Mouse (Mus musculus) intestine, postnatal 0 days (tissue): Measurements from ENCODE around the gene Rfpl4. TPM values are rescaled to one million over a fixed set of nuclear protein-coding genes. Genes with fewer than 3 reads are reported as not detected.
A peak's percentile ranks its signal among the peaks of the same experiment; 100 is the strongest.
"Not testable (repeated sequence)": the region's sequence is repeated elsewhere in the genome, so short reads cannot be mapped to it uniquely, and the experiment has no call there.

ENCODE experiments used
- ATAC-seq: fragments of 200-750 bp; cut with Nextera tagmentation; 2 replicates; pipeline ENCODE4 v1.8.0; 2017; ENCODE audit warnings: mild to moderate bottlenecking, moderate TSS enrichment, moderate library complexity
- H3K27ac ChIP-seq: fragments of 300-500 bp; sonication (generic); 2 replicates; pipeline ENCODE4 v1.5.1; 2014; ENCODE audit warnings: mild to moderate bottlenecking, low read depth, low read length, moderate library complexity
- H3K27me3 ChIP-seq: fragments of 300-500 bp; sonication (generic); replicated peaks from 2 replicates; pipeline ENCODE4 v1.6.1; 2014; ENCODE audit warnings: low read length, mixed read lengths; ENCODE audit not compliant: control insufficient read depth, insufficient read depth
- H3K36me3 ChIP-seq: fragments of 300-500 bp; sonication (generic); 2 replicates; pipeline ENCODE4 v1.6.1; 2014; ENCODE audit warnings: mild to moderate bottlenecking, moderate library complexity; ENCODE audit not compliant: control insufficient read depth, insufficient read depth
- H3K4me1 ChIP-seq: fragments of 300-500 bp; sonication (generic); replicated peaks from 2 replicates; pipeline ENCODE4 v1.6.1; 2014; ENCODE audit warnings: antibody characterized with exemption, low read length, mixed read lengths; ENCODE audit not compliant: control insufficient read depth, insufficient read depth
- H3K4me2 ChIP-seq: fragments of 300-500 bp; sonication (generic); replicated peaks from 2 replicates; pipeline ENCODE4 v1.6.1; 2014; ENCODE audit warnings: low read depth, mild to moderate bottlenecking, moderate library complexity
- H3K4me3 ChIP-seq: fragments of 300-500 bp; sonication (generic); 2 replicates; pipeline ENCODE4 v1.5.1; 2014; ENCODE audit warnings: low read depth, low read length
- H3K9ac ChIP-seq: fragments of 300-500 bp; sonication (generic); 2 replicates; pipeline ENCODE4 v1.6.1; 2014; ENCODE audit warnings: mild to moderate bottlenecking, low read depth, low read length
- H3K9me3 ChIP-seq: fragments of 300-500 bp; sonication (generic); 2 replicates; pipeline ENCODE4 v1.6.1; 2016; ENCODE audit warnings: mixed run types; ENCODE audit not compliant: control insufficient read depth
- CTCF ChIP-seq: sonication (generic); IDR thresholded peaks from 2 replicates; pipeline ENCODE4 v1.5.1; 2016; ENCODE audit warnings: low read depth, mild to moderate bottlenecking, control low read depth, antibody characterized with exemption, moderate library complexity
- WGBS: fragments of 180-500 bp; shearing (Covaris S2); extraction: QIAGEN DNeasy Blood & Tissue Kit; methylation state at CpG from one replicate; pipeline ENCODE4 v1.1.7; 2014; 5-methylcytosine and 5-hydroxymethylcytosine counted together
- polyA plus RNA-seq: library from polyadenylated mRNA; unstranded; fragments of >200 nt; fragmentation: Nextera tagmentation; extraction: Ambion mirVana; gene quantifications from 2 replicates; pipeline ENCODE4 v1.2.1, GENCODE M21; 2015

Gene Rfpl4
- polyA plus RNA-seq = not detected in 2 replicates

GRCm38 (mm10) chr7:5116850-5117249 lies at the start of gene Rfpl4:
Gene Rfpl4 (minus strand): TSS chr7:5116950.
- H3K4me2 ChIP-seq = no peak within 1 kb of the TSS
- no peak within 1 kb of the TSS for H3K9ac ChIP-seq
- no peaks in the 10 kb centered on the region for H3K9me3 ChIP-seq
- no peak within 1 kb of the TSS for H3K4me3 ChIP-seq
- H3K4me1 ChIP-seq = no peaks in the 10 kb centered on the region
- no peaks in the 10 kb centered on the region for H3K36me3 ChIP-seq
- H3K27ac ChIP-seq = no peak within 1 kb of the TSS
- no peak for ATAC-seq
- 81% methylated on average over 3 of the region's 3 CpGs for WGBS
- H3K27me3 ChIP-seq = no peaks in the 10 kb centered on the region
- no peak for TF ChIP-seq CTCF

- H3K9me3 ChIP-seq, H3K4me2 ChIP-seq, H3K36me3 ChIP-seq, H3K4me1 ChIP-seq, H3K4me3 ChIP-seq, H3K9ac ChIP-seq, ATAC-seq, H3K27ac ChIP-seq, H3K27me3 ChIP-seq: not testable (repeated sequence)
Observed at GRCm38 (mm10) chr7:5149570-5149969, 32.8 kb upstream of the Rfpl4 start, which contains the start of gene Vmn1r55. Gene Vmn1r55 (minus strand): TSS chr7:5149670.

- Histone ChIP-seq H3K36me3 (no peaks in the 10 kb centered on the region), H3K4me1 (no peaks in the 10 kb centered on the region), H3K4me2 (peak within 1 kb of the TSS; percentile 73), H3K9ac (peak within 1 kb of the TSS; percentile 42; the same call in 1 of the 2 replicates), H3K4me3 (peak within 1 kb of the TSS; percentile 36), H3K27ac (no peak within 1 kb of the TSS), H3K27me3 (no peaks in the 10 kb centered on the region), H3K9me3 (no peaks in the 10 kb centered on the region)
- 20% methylated on average over 42 of the region's 42 CpGs for WGBS
- ATAC-seq = peak; percentile 87
- peak; percentile 96 for TF ChIP-seq CTCF
Observed at GRCm38 (mm10) chr7:5125549-5126406, 9.0 kb upstream of the Rfpl4 start, which contains the start of gene Rasl2-9. Gene Rasl2-9 (minus strand): TSS chr7:5125950.

- no peak for ATAC-seq
Observed at GRCm38 (mm10) chr7:5125078-5125477, 8.3 kb upstream of the Rfpl4 start.

GRCm38 (mm10) chr7:5112701-5113100 lies 4.0 kb downstream of the Rfpl4 start:
- H3K4me2 ChIP-seq = no peak overlapping the region
- H3K4me3 ChIP-seq = no peak overlapping the region
- H3K36me3 ChIP-seq = no peaks in the 10 kb centered on the region
- ATAC-seq = no peak
- H3K27ac ChIP-seq = no peak overlapping the region
- TF ChIP-seq CTCF = no peak
- no peaks in the 10 kb centered on the region for H3K27me3 ChIP-seq
- H3K9ac ChIP-seq = no peak overlapping the region
- 30% methylated on average over 3 of the region's 3 CpGs for WGBS
- no peaks in the 10 kb centered on the region for H3K9me3 ChIP-seq
- H3K4me1 ChIP-seq = no peaks in the 10 kb centered on the region

More at GRCm38 (mm10) chr7:5125078-5125477, 8.3 kb upstream of the Rfpl4 start:
- no peaks in the 10 kb centered on the region for H3K4me1 ChIP-seq
- no peaks in the 10 kb centered on the region for H3K9me3 ChIP-seq
- H3K27ac ChIP-seq = no peak overlapping the region
- H3K36me3 ChIP-seq = no peaks in the 10 kb centered on the region
- no peak overlapping the region for H3K4me2 ChIP-seq
- no peaks in the 10 kb centered on the region for H3K27me3 ChIP-seq
- 88% methylated on average over 8 of the region's 8 CpGs for WGBS
- TF ChIP-seq CTCF = no peak
- no peak overlapping the region for H3K4me3 ChIP-seq
- no peak overlapping the region; the same call in 1 of the 2 replicates for H3K9ac ChIP-seq

GRCm38 (mm10) chr7:5109301-5109700 lies 7.4 kb downstream of the Rfpl4 start:
- H3K9me3 ChIP-seq = no peaks in the 10 kb centered on the region
- no peaks in the 10 kb centered on the region for H3K27me3 ChIP-seq
- TF ChIP-seq CTCF = 0 out of 2 replicates have a peak, but pooled peaks have one; percentile 7
- H3K9ac ChIP-seq = no peak overlapping the region
- no peak overlapping the region for H3K4me2 ChIP-seq
- no peak overlapping the region for H3K4me3 ChIP-seq
- WGBS = 81% methylated on average over 8 of the region's 8 CpGs
- H3K36me3 ChIP-seq = no peaks in the 10 kb centered on the region
- no peaks in the 10 kb centered on the region for H3K4me1 ChIP-seq
- no peak for ATAC-seq
- H3K27ac ChIP-seq = no peak overlapping the region
